Mouse (Mus musculus): Measurements from ENCODE around the gene Kpna3. TPM values are rescaled to one million over a fixed set of nuclear protein-coding genes. Genes with fewer than 3 reads are reported as not detected.

Kpna3 gene
- 26.2 and 29.7 TPM in 2 replicates for polyA plus RNA-seq (2015; fragmentation: Nextera tagmentation; extraction: Ambion mirVana)

- Histone ChIP-seq H3K4me1 (replicated peaks) (peaks cover 22% of the 10 kb centered on the region; the same call in 1 of the 2 replicates), H3K4me2 (peak within 1 kb of the TSS; percentile 60), H3K27ac (peak within 1 kb of the TSS; percentile 97), H3K4me3 (peak within 1 kb of the TSS; percentile 96), H3K9ac (peak within 1 kb of the TSS; percentile 84), H3K36me3 (no peaks in the 10 kb centered on the region), H3K9me3 (replicated peaks) (no peaks in the 10 kb centered on the region), H3K27me3 (no peaks in the 10 kb centered on the region)
- ATAC-seq (replicated peaks; ENCODE audit: insufficient number of reproducible peaks, insufficient read depth, low FRiP score, low read depth), result peak; percentile 97
- under 1% methylated on average over 74 of the region's 85 CpGs for WGBS
Measured at GRCm38 (mm10) chr14:61439661-61440559, at the start of gene Kpna3. TSS of gene Kpna3 (minus strand) at chr14:61439874.

- Histone ChIP-seq H3K27me3 (no peaks in the 10 kb centered on the region), H3K4me3 (no peak overlapping the region), H3K27ac (no peak overlapping the region), H3K9ac (no peak overlapping the region), H3K4me1 (replicated peaks) (0 out of 2 replicates have a peak, but pooled peaks cover 3% of the 10 kb centered on the region), H3K9me3 (replicated peaks) (no peaks in the 10 kb centered on the region), H3K4me2 (no peak overlapping the region), H3K36me3 (no peaks in the 10 kb centered on the region)
- no peak for ATAC-seq (replicated peaks; ENCODE audit: insufficient number of reproducible peaks, insufficient read depth, low FRiP score, low read depth)
- 65% methylated on average over 2 of the region's 2 CpGs for WGBS
Measured at GRCm38 (mm10) chr14:61460365-61460764, 20.7 kb upstream of the Kpna3 start.

GRCm38 (mm10) chr14:61457468-61457867 is 17.8 kb upstream of the Kpna3 start:
- no peak overlapping the region for H3K27ac ChIP-seq
- no peak for ATAC-seq (replicated peaks; ENCODE audit: insufficient number of reproducible peaks, insufficient read depth, low FRiP score, low read depth)
- WGBS, result 44% methylated on average over 6 of the region's 6 CpGs
- no peaks in the 10 kb centered on the region for H3K9me3 ChIP-seq (replicated peaks)
- H3K4me2 ChIP-seq, result no peak overlapping the region
- no peak overlapping the region for H3K9ac ChIP-seq
- H3K36me3 ChIP-seq, result no peaks in the 10 kb centered on the region
- 0 out of 2 replicates have a peak, but pooled peaks cover 3% of the 10 kb centered on the region for H3K4me1 ChIP-seq (replicated peaks)
- no peak overlapping the region for H3K4me3 ChIP-seq
- H3K27me3 ChIP-seq, result no peaks in the 10 kb centered on the region

GRCm38 (mm10) chr14:61455571-61455970 is 15.9 kb upstream of the Kpna3 start:
- Histone ChIP-seq H3K4me2 (no peak overlapping the region), H3K9me3 (replicated peaks) (no peaks in the 10 kb centered on the region), H3K27me3 (no peaks in the 10 kb centered on the region), H3K27ac (no peak overlapping the region), H3K9ac (no peak overlapping the region), H3K36me3 (no peaks in the 10 kb centered on the region), H3K4me3 (no peak overlapping the region), H3K4me1 (replicated peaks) (peaks cover 3% of the 10 kb centered on the region; the same call in 1 of the 2 replicates)
- no peak for ATAC-seq (replicated peaks; ENCODE audit: insufficient number of reproducible peaks, insufficient read depth, low FRiP score, low read depth)
- WGBS, result 82% methylated on average over 3 of the region's 3 CpGs

- H3K4me1 ChIP-seq (replicated peaks), result peaks cover 3% of the 10 kb centered on the region; the same call in 1 of the 2 replicates
- no peak overlapping the region for H3K27ac ChIP-seq
- no peaks in the 10 kb centered on the region for H3K27me3 ChIP-seq
- no peak overlapping the region for H3K4me2 ChIP-seq
- no peak overlapping the region for H3K9ac ChIP-seq
- no peaks in the 10 kb centered on the region for H3K36me3 ChIP-seq
- 58% methylated on average over 4 of the region's 4 CpGs for WGBS
- no peak for ATAC-seq (replicated peaks; ENCODE audit: insufficient number of reproducible peaks, insufficient read depth, low FRiP score, low read depth)
- no peaks in the 10 kb centered on the region for H3K9me3 ChIP-seq (replicated peaks)
- H3K4me3 ChIP-seq, result no peak overlapping the region
Measured at GRCm38 (mm10) chr14:61453032-61453431, 13.4 kb upstream of the Kpna3 start.

GRCm38 (mm10) chr14:61452481-61452880 is 12.8 kb upstream of the Kpna3 start:
- Histone ChIP-seq H3K36me3 (no peaks in the 10 kb centered on the region), H3K9me3 (replicated peaks) (no peaks in the 10 kb centered on the region), H3K27ac (no peak overlapping the region), H3K4me3 (no peak overlapping the region), H3K9ac (no peak overlapping the region), H3K4me1 (replicated peaks) (peaks cover 7% of the 10 kb centered on the region; the same call in 1 of the 2 replicates), H3K4me2 (no peak overlapping the region), H3K27me3 (no peaks in the 10 kb centered on the region)
- no peak for ATAC-seq (replicated peaks; ENCODE audit: insufficient number of reproducible peaks, insufficient read depth, low FRiP score, low read depth)
- 47% methylated on average over 6 of the region's 6 CpGs for WGBS

GRCm38 (mm10) chr14:61447775-61448174 is 8.1 kb upstream of the Kpna3 start:
- Histone ChIP-seq H3K9ac (no peak overlapping the region), H3K4me2 (no peak overlapping the region)
- 49% methylated on average over 6 of the region's 6 CpGs for WGBS

GRCm38 (mm10) chr14:61439141-61439660 is 473 bp downstream of the Kpna3 start:
- WGBS, result 0% methylated on average over 60 of the region's 62 CpGs
- Histone ChIP-seq H3K9me3 (replicated peaks) (no peaks in the 10 kb centered on the region), H3K4me3 (peak overlapping the region; percentile 96), H3K27me3 (no peaks in the 10 kb centered on the region), H3K4me2 (peak overlapping the region; percentile 60), H3K9ac (peak overlapping the region; percentile 84), H3K27ac (peak overlapping the region; percentile 97), H3K36me3 (no peaks in the 10 kb centered on the region), H3K4me1 (replicated peaks) (peaks cover 22% of the 10 kb centered on the region; the same call in 1 of the 2 replicates)
- peak; percentile 67 for ATAC-seq (replicated peaks; ENCODE audit: insufficient number of reproducible peaks, insufficient read depth, low FRiP score, low read depth)

More at GRCm38 (mm10) chr14:61447775-61448174, 8.1 kb upstream of the Kpna3 start:
- Histone ChIP-seq H3K27me3 (no peaks in the 10 kb centered on the region), H3K4me1 (replicated peaks) (peaks cover 8% of the 10 kb centered on the region; the same call in 1 of the 2 replicates), H3K27ac (no peak overlapping the region), H3K4me3 (no peak overlapping the region), H3K9me3 (replicated peaks) (no peaks in the 10 kb centered on the region), H3K36me3 (no peaks in the 10 kb centered on the region)
- ATAC-seq (replicated peaks; ENCODE audit: insufficient number of reproducible peaks, insufficient read depth, low FRiP score, low read depth), result no peak

GRCm38 (mm10) chr14:61438171-61438945 is 1.3 kb downstream of the Kpna3 start:
- peak overlapping the region; percentile 97; the same call in 1 of the 2 replicates for H3K27ac ChIP-seq
- peak overlapping the region; percentile 60 for H3K4me2 ChIP-seq
- H3K4me1 ChIP-seq (replicated peaks), result peaks cover 20% of the 10 kb centered on the region
- H3K9ac ChIP-seq, result peak overlapping the region; percentile 84; the same call in 1 of the 2 replicates
- H3K36me3 ChIP-seq, result no peaks in the 10 kb centered on the region
- 17% methylated on average over 3 of the region's 3 CpGs for WGBS
- no peaks in the 10 kb centered on the region for H3K9me3 ChIP-seq (replicated peaks)
- no peak for ATAC-seq (replicated peaks; ENCODE audit: insufficient number of reproducible peaks, insufficient read depth, low FRiP score, low read depth)
- H3K27me3 ChIP-seq, result no peaks in the 10 kb centered on the region
- H3K4me3 ChIP-seq, result peak overlapping the region; percentile 96

- Histone ChIP-seq H3K9ac (no peak overlapping the region), H3K4me1 (replicated peaks) (peaks cover 30% of the 10 kb centered on the region), H3K4me3 (no peak overlapping the region), H3K27ac (no peak overlapping the region), H3K4me2 (no peak overlapping the region), H3K27me3 (no peaks in the 10 kb centered on the region), H3K9me3 (replicated peaks) (no peaks in the 10 kb centered on the region), H3K36me3 (no peaks in the 10 kb centered on the region)
- WGBS, result 87% methylated on average over 2 of the region's 2 CpGs
- ATAC-seq (replicated peaks; ENCODE audit: insufficient number of reproducible peaks, insufficient read depth, low FRiP score, low read depth), result no peak
Measured at GRCm38 (mm10) chr14:61436866-61437265, 2.8 kb downstream of the Kpna3 start.

All from heart, embryonic 15.5 days (tissue).